Mouse (Mus musculus) embryo, embryonic 10 days (tissue): Measurements from ENCODE around the gene Grm8.
A peak's percentile ranks its signal among the peaks of the same experiment; 100 is the strongest.

Source experiments
- DNase-seq: peaks from one replicate; pipeline ENCODE4 v3.0.0-alpha.2; 2015; ENCODE audit warnings: low spot score

Grm8 gene

GRCm38 (mm10) chr6:28040815-28041214 is 94.2 kb downstream of the Grm8 start:
- no peak for DNase-seq

- no peak for DNase-seq
Observed at GRCm38 (mm10) chr6:28032006-28032405, 103.0 kb downstream of the Grm8 start.

GRCm38 (mm10) chr6:28017653-28018052 is 117.3 kb downstream of the Grm8 start:
- no peak for DNase-seq

GRCm38 (mm10) chr6:28007001-28007400 is 128.0 kb downstream of the Grm8 start:
- DNase-seq = no peak

- no peak for DNase-seq
Observed at GRCm38 (mm10) chr6:27997250-27997649, 137.7 kb downstream of the Grm8 start.

- no peak for DNase-seq
Observed at GRCm38 (mm10) chr6:27991241-27991640, 143.7 kb downstream of the Grm8 start.

- DNase-seq = no peak
Observed at GRCm38 (mm10) chr6:27982598-27982997, 152.4 kb downstream of the Grm8 start.

- DNase-seq = peak; percentile 24
Observed at GRCm38 (mm10) chr6:27982021-27982420, 153.0 kb downstream of the Grm8 start.

- no peak for DNase-seq
Observed at GRCm38 (mm10) chr6:27977361-27977760, 157.6 kb downstream of the Grm8 start.

- no peak for DNase-seq
Observed at GRCm38 (mm10) chr6:27968859-27969258, 166.1 kb downstream of the Grm8 start.

GRCm38 (mm10) chr6:27967037-27967436 is 167.9 kb downstream of the Grm8 start:
- DNase-seq = no peak

- DNase-seq = peak; percentile 36
Observed at GRCm38 (mm10) chr6:27965237-27965636, 169.7 kb downstream of the Grm8 start.

- no peak for DNase-seq
Observed at GRCm38 (mm10) chr6:27963887-27964286, 171.1 kb downstream of the Grm8 start.

- no peak for DNase-seq
Observed at GRCm38 (mm10) chr6:27956278-27956857, 178.6 kb downstream of the Grm8 start.

GRCm38 (mm10) chr6:27951433-27951832 is 183.5 kb downstream of the Grm8 start:
- no peak for DNase-seq

- DNase-seq = no peak
Observed at GRCm38 (mm10) chr6:27928058-27928457, 206.9 kb downstream of the Grm8 start.

GRCm38 (mm10) chr6:27913281-27913680 is 221.7 kb downstream of the Grm8 start:
- peak; percentile 49 for DNase-seq

GRCm38 (mm10) chr6:27904358-27904757 is 230.6 kb downstream of the Grm8 start:
- DNase-seq = no peak

- DNase-seq = no peak
Observed at GRCm38 (mm10) chr6:27902224-27902623, 232.8 kb downstream of the Grm8 start.

GRCm38 (mm10) chr6:27901396-27901795 is 233.6 kb downstream of the Grm8 start:
- no peak for DNase-seq

- no peak for DNase-seq
Observed at GRCm38 (mm10) chr6:27895153-27895552, 239.8 kb downstream of the Grm8 start.

- DNase-seq = no peak
Observed at GRCm38 (mm10) chr6:27892886-27893285, 242.1 kb downstream of the Grm8 start.

GRCm38 (mm10) chr6:27888391-27888790 is 246.6 kb downstream of the Grm8 start:
- DNase-seq = no peak

GRCm38 (mm10) chr6:27887922-27888321 is 247.1 kb downstream of the Grm8 start:
- no peak for DNase-seq

- no peak for DNase-seq
Observed at GRCm38 (mm10) chr6:27885786-27886185, 249.2 kb downstream of the Grm8 start.
